Mouse (Mus musculus) layer of hippocampus, postnatal 25 days (tissue): ENCODE measurements around the gene Wwc2. TPM values are rescaled to one million over a fixed set of nuclear protein-coding genes. Genes with fewer than 3 reads are reported as not detected.

ENCODE experiments used
- DNase-seq, 2 experiments: peaks; one replicate each; pipeline ENCODE4 v3.0.0; 2022; ENCODE audit warnings: mixed read lengths in 2 of 2, low spot score in 1 of 2; ENCODE audit errors: extremely low spot score in 1 of 2
- total RNA-seq, 2 experiments: library from RNA; stranded (reverse); gene quantifications; 2 replicates each; pipeline ENCODE4 v1.2.3; 2021

Wwc2 gene
- total RNA-seq, 2 experiments from 2014 or later: 28.0 to 29.0 TPM

- no peak for DNase-seq
Measured at GRCm38 (mm10) chr8:47913621-47914020, 77.1 kb downstream of the Wwc2 start.

- no peak for DNase-seq
Measured at GRCm38 (mm10) chr8:47909681-47910080, 81.0 kb downstream of the Wwc2 start.

DNA sequence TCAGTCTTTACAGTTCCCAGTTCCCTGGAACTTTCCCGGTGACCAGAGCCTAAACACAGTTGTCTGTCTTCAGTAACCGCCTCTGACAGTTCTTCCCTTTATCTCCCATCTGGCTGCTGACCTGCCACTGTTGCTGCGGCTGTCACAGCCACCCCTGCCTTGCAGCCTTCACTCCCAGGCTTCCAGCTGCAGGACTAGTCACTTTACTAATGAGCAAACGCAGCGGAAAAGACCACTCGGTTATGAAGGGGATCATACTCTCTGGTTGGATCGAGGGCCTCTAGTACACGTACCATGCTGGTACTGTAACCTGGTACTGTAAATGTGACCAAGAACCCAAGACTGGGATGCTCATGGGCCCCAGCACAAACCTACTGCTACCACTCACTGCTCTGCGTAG, 83.7 kb downstream of the Wwc2 start:
- DNase-seq: no peak

DNA sequence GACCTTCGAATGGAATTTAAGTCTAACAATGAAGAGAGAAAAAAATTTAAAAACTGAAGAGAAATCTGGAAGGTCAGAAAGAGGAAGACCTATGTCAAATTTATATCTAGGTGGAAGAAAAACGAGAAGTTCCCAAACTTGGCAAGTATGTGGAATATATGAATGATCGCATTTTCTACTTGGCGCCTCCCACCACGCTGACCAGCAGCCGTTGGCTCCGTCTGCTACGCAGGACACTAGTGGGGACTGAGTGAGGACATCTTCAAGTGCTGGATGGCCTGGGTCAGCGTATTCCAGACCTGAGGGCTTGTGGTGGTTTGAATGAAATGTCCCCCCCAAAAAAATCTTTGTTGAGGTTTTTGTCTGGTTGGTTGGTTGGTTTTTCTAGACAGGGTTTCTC, 84.6 kb downstream of the Wwc2 start:
- DNase-seq: no peak

DNA sequence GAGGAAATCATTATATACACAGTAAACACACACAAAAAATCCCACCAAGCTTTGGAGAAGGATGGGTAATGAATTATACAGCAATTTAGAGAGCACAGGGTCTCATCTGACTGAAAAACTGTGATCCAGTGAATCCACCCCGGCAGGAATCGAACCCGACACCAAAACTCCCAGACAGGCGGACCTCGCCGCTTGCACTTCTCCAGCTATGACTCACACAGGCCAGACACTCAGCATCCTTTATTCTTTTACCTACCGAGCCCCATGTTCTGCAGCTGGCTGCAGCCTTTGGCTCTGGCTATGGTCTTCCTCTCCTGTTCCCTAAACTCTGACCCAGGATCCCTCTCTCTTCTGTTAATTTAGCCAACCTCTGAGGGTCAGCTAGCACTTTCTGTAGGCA, 85.5 kb downstream of the Wwc2 start:
- no peak for DNase-seq

DNA sequence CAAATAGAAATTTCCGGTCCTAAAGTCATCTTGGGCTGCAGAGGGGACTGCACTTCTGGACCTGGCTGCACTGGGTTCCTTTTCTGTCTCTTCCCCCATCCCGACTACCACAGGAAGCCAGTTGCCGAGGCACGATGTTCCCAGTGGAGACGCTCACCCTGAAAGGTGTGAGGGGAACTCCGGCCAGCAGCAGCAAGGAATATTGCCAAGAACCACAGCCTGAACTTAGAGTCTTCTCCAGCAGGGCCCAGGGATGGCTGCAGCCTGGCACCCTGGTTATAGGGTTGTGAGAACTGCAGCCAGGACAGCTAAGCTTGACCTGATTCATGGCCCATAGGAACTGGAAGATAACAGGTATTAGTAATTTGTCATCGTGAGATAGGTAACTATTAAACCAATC, 86.7 kb downstream of the Wwc2 start:
- DNase-seq: no peak

GRCm38 (mm10) chr8:47902704-47903103, 88.0 kb downstream of the Wwc2 start:
- no peak for DNase-seq

- no peak for DNase-seq
Measured at GRCm38 (mm10) chr8:47900361-47900760, 90.4 kb downstream of the Wwc2 start.

DNA sequence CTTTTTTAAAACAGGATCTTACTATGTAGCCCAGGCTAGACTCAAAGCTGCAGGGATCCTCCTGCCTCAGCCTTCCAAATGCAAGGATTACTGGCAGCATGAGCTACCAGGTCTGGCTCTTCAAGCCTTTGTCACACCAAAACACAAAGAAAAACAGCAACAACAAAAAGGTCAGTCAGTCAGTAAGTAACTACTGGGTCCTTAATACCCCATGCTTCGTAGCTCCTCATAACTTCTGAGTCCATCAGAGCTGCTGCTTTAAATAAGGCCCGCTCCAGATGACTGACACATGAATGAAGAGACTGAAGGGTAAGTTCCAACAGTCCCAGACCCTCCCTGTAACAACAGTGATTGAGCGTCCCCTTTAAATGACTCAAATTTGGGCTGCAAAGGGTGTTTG, 90.8 kb downstream of the Wwc2 start:
- no peak for DNase-seq

- no peak for DNase-seq
Measured at GRCm38 (mm10) chr8:47892419-47892818, 98.3 kb downstream of the Wwc2 start.

GRCm38 (mm10) chr8:47891641-47892040, 99.1 kb downstream of the Wwc2 start:
- no peak for DNase-seq

GRCm38 (mm10) chr8:47890814-47891210, 99.9 kb downstream of the Wwc2 start:
- no peak for DNase-seq

DNA sequence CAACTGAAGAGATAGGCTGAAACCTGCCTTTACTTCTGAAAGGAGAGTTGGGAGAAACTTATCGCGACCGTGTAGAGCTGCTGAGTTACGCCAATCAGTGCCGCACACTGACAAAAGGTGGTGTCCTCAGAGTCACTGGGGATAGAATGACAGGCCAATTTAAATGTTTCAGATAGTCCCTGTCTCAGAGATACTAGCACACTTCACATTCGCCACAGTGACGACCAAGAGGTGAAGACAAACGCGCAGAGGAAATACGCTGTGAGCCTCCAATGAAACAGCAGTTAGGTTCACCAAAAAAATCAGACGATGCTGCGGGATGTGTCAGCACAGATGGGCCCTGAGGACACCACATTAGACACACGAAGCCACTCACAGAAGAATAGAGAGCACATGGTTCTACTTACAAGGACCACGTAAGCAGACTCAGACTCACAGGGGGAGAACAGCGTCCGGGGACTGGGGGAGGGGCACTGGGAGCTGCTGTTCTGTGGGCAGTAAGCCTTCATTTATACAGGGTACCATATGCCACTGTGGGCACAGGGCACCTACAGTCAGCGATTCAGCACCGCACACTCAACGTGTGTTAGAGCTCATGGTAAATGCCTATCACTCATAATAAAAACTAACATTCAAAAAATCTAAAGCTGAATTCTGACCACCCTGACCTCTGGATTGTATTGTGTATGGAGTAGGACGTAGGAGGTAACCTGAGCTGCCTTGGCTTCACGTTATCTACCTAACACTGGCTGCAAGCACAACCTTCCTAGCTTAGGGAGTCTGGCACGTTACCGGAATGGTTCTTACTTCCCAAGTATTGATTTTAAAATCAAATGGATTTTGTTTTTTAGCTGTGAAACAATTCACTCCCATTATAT, 100.5 kb downstream of the Wwc2 start:
- no peak for DNase-seq

DNA sequence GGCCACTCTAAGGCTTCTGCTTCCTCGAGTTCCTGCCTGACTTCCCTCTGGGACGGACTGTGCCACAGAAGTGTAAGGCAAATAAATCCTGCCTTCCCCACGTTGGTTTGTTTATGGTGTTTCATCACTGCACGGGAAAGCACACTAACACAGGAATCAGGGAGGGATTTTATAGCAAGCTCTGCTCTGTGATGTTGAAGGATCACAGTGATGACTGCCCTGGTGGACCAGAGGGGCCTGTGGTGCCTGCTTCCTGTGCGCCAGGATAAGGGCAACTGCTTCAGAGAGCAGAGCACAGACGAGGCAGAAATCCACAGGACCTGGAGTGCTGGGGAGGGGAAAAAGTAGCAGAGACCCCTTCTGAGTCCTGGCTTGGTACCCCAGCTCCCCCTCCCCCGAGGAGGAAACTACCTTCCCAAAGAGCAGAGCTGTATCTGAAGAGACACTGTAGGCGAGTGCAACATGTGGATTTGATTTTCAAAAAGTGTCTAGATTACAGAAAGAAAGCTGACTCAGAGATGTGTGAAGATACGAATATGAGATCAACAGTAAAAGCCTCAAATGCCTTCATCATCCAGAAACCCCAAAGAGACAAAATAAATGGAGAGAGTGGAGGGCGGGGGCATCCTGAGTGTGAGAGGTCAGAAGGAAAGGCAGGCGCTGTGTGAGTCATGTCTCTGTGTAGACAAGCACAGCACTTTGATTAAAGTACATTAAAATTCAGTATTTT, 101.7 kb downstream of the Wwc2 start:
- DNase-seq: no peak

GRCm38 (mm10) chr8:47884306-47884705, 106.4 kb downstream of the Wwc2 start:
- DNase-seq: no peak

DNA sequence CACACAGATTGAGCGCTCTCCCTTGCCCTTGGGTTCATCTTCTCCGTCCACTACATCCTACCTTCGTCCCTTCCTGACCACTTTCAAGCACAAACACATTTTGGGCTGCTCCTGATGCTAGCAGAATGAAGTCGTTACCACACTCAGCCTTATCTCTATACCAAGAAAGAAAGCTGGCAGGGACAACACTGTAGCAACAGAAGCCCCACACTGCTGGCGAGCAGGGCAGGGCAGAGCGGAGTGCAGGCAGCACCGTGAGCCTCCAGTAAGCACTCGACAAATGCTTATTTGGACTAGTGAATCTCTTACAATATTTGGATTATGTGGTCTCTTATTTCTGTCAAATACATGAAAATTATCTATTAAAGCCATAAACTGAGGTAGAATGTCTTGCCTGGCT, 107.0 kb downstream of the Wwc2 start:
- no peak for DNase-seq

DNA sequence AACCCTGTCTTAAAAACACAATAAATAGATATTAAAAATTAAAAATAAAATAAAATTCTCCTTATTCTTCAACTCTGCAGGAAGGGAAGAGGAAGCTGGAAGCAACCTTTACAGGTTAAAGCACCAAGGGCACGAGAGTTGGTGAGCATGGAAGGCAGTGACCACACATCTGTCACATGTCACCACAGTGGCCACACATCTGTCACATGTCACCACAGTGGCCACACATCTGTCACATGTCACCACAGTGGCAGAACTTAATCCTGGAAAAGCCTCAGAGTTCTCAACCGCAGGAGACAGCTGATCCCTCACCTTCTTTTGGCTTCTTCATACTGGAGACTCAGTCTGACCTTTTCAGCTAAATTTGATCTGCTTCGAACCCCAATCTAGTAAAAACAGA, 112.2 kb downstream of the Wwc2 start:
- DNase-seq: no peak

- no peak for DNase-seq
Measured at GRCm38 (mm10) chr8:47875865-47876264, 114.9 kb downstream of the Wwc2 start.

- DNase-seq: no peak
Measured at GRCm38 (mm10) chr8:47874497-47875178, 116.1 kb downstream of the Wwc2 start.

DNA sequence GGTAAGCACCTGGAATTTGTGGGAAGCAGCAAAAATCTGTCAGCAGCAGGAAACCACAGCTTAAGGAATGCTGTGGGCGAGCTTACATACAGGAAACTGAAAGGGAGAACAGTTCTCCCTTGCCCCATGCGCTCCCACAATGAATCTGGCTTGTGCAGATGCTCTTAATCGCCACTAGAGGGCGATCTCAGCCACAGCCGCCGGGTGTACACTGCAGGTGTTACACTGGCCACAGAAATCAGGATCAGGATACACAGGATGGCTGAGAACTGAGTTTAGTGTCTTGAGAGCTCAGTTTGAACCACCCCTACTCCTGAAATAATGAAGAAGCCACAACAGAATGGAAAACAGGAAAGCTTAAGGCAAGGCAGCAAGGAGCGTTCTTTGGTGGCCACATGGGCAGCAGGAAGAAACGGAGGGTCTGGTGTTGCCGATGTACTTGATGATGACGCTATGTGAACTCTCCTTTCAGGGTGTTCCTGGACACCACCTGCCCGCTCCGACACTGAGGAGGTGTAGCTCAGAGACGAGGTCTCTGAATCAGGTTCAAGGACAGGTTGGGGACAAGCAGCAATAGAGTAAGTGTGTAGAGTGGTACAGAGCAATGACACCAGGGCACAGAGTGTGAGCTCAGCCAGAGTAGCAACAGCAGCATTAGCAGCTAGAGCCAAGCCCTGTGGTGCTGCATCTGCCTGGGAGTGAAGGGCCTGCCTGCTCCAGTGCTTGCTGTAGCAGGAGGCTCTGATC, 118.2 kb downstream of the Wwc2 start:
- DNase-seq: no peak

DNA sequence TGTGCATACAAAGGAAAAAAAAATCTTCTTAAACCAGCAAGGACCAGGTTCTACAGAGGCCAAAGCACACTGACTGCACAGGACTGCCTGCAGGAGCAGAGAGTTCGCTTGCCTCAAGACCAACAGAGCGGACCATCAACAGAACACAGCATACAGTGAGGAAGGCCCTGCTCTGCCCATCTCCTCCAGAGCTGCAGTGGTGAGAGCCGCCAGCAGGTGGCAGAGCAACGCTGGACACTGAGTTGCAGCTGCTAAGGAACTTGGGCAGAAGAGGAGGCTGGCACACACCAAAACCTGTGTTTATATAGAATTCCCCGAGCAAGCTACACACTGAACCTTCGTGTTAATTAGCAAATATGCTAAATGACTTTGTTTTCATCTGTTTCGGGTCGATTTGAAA, 123.7 kb downstream of the Wwc2 start:
- DNase-seq: peak; percentile 83 to 97
